Comparison of ENCODE assay signal across 16 mouse cellular contexts in the genomic region with DNA sequence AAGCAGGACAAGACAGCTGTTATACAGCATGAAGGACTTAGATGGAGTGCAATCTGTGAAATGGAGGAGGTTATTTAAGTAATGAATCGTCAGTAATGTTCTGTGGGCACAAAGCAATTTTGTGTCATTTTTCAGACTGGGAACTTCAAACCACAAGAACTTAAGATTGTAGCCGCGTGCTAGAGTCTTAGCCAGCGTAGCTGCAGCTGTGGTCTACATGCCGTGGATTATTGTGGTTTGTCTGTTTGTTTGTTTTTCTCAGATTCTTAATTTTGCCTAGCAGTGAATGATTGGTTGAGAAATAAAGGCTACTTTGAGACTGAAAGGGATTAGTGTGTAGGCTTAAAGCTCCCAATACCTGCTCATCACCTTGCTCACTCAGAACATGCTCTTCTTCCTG.
"Had no signal": no experiment of that assay in that cellular context is flagged by ENCODE, and none has a peak within 500 bp of the region (broad histone marks: within the 10 kb centered on the region; RNA-seq: fewer than 3 reads in every experiment).

No protein-coding gene starts in this region.

- DNase-seq: lung, postnatal 14 days; lung, postnatal 36 days; right cerebral cortex, postnatal 14 days; thymus, adult 2 months; thymus, postnatal 25 days; thymus, postnatal 4 days had no signal

- H3K4me1 ChIP-seq: lung, embryonic 15.5 days; megakaryocyte, embryonic 14.5 days; midbrain, embryonic 13.5 days; midbrain, embryonic 15.5 days; neural tube, embryonic 12.5 days; stomach, embryonic 15.5 days had no signal

- H3K4me3 ChIP-seq: lung, embryonic 15.5 days; megakaryocyte, embryonic 14.5 days; midbrain, embryonic 13.5 days; midbrain, embryonic 15.5 days; neural tube, embryonic 12.5 days; stomach, embryonic 15.5 days had no signal

- ATAC-seq: lung, postnatal 0 days; midbrain, embryonic 13.5 days; midbrain, embryonic 15.5 days had no signal

- H3K27me3 ChIP-seq: lung, embryonic 15.5 days; megakaryocyte, embryonic 14.5 days; midbrain, embryonic 15.5 days; neural tube, embryonic 12.5 days; stomach, embryonic 15.5 days had no signal

- H3K27ac ChIP-seq: lung, embryonic 15.5 days; macrophage; midbrain, embryonic 13.5 days; midbrain, embryonic 15.5 days; neural tube, embryonic 12.5 days; stomach, embryonic 15.5 days; stomach, postnatal 0 days had no signal

- H3K4me2 ChIP-seq: lung, embryonic 15.5 days; midbrain, embryonic 11.5 days; midbrain, embryonic 13.5 days; midbrain, embryonic 15.5 days; neural tube, embryonic 12.5 days; stomach, embryonic 15.5 days had no signal

- H3K9me3 ChIP-seq: lung, embryonic 15.5 days; megakaryocyte, embryonic 14.5 days; midbrain, embryonic 13.5 days; midbrain, embryonic 15.5 days; neural tube, embryonic 12.5 days; stomach, embryonic 15.5 days had no signal

- H3K36me3 ChIP-seq: lung, embryonic 15.5 days; midbrain, embryonic 13.5 days; midbrain, embryonic 15.5 days; neural tube, embryonic 12.5 days; stomach, embryonic 15.5 days had no signal

- H3K9ac ChIP-seq: lung, embryonic 15.5 days; midbrain, embryonic 13.5 days; midbrain, embryonic 15.5 days; neural tube, embryonic 12.5 days; stomach, embryonic 15.5 days had no signal
